Mouse (Mus musculus) brain, embryonic 14.5 days (tissue): ENCODE data around the gene Ccdc6.

Source experiments
- CTCF ChIP-seq: fragments of 200-500 bp; IDR thresholded peaks from 2 replicates; pipeline ENCODE4 v1.5.1; 2012; ENCODE audit warnings: inconsistent platforms, mild to moderate bottlenecking, moderate library complexity, borderline replicate concordance; ENCODE audit not compliant: insufficient read depth, insufficient read length; ENCODE audit errors: extremely low read depth
- POLR2A ChIP-seq: fragments of 200-500 bp; IDR thresholded peaks from 2 replicates; pipeline ENCODE4 v1.6.1; 2012; ENCODE audit warnings: mild to moderate bottlenecking, inconsistent platforms, borderline replicate concordance; ENCODE audit not compliant: poor library complexity, insufficient read depth, insufficient read length, severe bottlenecking; ENCODE audit errors: extremely low read depth

DNA sequence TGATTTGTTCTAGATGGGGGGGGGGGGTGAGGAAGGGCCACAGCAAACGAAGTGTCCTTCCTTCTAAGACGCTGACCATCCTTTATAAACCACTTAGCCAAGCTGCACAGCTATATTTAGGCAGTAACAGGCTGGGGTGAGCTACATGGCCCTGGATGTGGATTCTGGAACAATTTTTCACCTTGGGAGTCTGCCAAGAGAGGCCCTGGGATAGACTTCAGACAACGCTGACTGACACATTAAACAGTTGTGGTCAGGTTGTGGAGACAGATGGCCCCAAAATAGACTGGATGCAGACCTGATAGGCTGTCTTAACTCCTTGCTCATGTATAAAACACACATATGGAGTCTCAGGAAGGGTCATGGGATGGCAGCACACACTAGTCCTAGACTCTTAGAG is 39.9 kb upstream of the Ccdc6 start:
- TF ChIP-seq CTCF (no peak), POLR2A (no peak)
